Mouse (Mus musculus) thymus, postnatal 14 days (tissue): ENCODE measurements around the gene Als2cl.

Experiments used
- DNase-seq: peaks from one replicate; pipeline ENCODE4 v3.0.0; 2021

The Als2cl gene

GRCm38 (mm10) chr9:110881953-110882352 is 2.3 kb downstream of the Als2cl start:
- no peak for DNase-seq

- peak; percentile 80 for DNase-seq
Observed at GRCm38 (mm10) chr9:110887388-110888303, 8.0 kb downstream of the Als2cl start.

GRCm38 (mm10) chr9:110888935-110889334 is 9.3 kb downstream of the Als2cl start:
- DNase-seq, result no peak

GRCm38 (mm10) chr9:110890026-110890783 is 10.5 kb downstream of the Als2cl start:
- no peak for DNase-seq

- DNase-seq, result no peak
Observed at GRCm38 (mm10) chr9:110891077-110891828, 11.6 kb downstream of the Als2cl start.

- DNase-seq, result no peak
Observed at GRCm38 (mm10) chr9:110892552-110892951, 12.9 kb downstream of the Als2cl start.

- no peak for DNase-seq
Observed at GRCm38 (mm10) chr9:110893429-110893828, 13.8 kb downstream of the Als2cl start.

- peak; percentile 89 for DNase-seq
Observed at GRCm38 (mm10) chr9:110895507-110895906, 15.8 kb downstream of the Als2cl start.

- DNase-seq, result peak; percentile 51
Observed at GRCm38 (mm10) chr9:110895994-110896393, 16.3 kb downstream of the Als2cl start.

- DNase-seq, result peak; percentile 92
Observed at GRCm38 (mm10) chr9:110896595-110896994, 16.9 kb downstream of the Als2cl start.

GRCm38 (mm10) chr9:110899451-110900008 is 19.9 kb downstream of the Als2cl start:
- peak; percentile 51 for DNase-seq

- no peak for DNase-seq
Observed at GRCm38 (mm10) chr9:110901204-110901603, 21.5 kb downstream of the Als2cl start.

GRCm38 (mm10) chr9:110902271-110902670 is 22.6 kb downstream of the Als2cl start:
- no peak for DNase-seq

- peak; percentile 66 for DNase-seq
Observed at GRCm38 (mm10) chr9:110907201-110907837, 27.6 kb downstream of the Als2cl start.

GRCm38 (mm10) chr9:110907838-110908630 is 28.4 kb downstream of the Als2cl start:
- no peak for DNase-seq

GRCm38 (mm10) chr9:110908631-110909016 is 29.0 kb downstream of the Als2cl start:
- no peak for DNase-seq

GRCm38 (mm10) chr9:110909371-110909967 is 29.8 kb downstream of the Als2cl start:
- DNase-seq, result peak; percentile 58

GRCm38 (mm10) chr9:110914631-110915236 is 35.1 kb downstream of the Als2cl start:
- no peak for DNase-seq

- no peak for DNase-seq
Observed at GRCm38 (mm10) chr9:110915466-110915865, 35.8 kb downstream of the Als2cl start.

- DNase-seq, result no peak
Observed at GRCm38 (mm10) chr9:110916786-110917185, 37.1 kb downstream of the Als2cl start, which contains the start of gene Fam240a. Fam240a (minus strand) TSS chr9:110916861.
